Mouse (Mus musculus) 3134 (cell line): Measurements from ENCODE around the gene Dnah5.
"Not testable (repeated sequence)": the region's sequence is repeated elsewhere in the genome, so short reads cannot be mapped to it uniquely, and the experiment has no call there.

Source experiments
- DNase-seq: peaks from one replicate; pipeline ENCODE4 v3.0.0-alpha.2; 2011; ENCODE audit warnings: low spot score; ENCODE audit not compliant: insufficient read length; ENCODE audit errors: extremely low read depth

Gene Dnah5

DNA sequence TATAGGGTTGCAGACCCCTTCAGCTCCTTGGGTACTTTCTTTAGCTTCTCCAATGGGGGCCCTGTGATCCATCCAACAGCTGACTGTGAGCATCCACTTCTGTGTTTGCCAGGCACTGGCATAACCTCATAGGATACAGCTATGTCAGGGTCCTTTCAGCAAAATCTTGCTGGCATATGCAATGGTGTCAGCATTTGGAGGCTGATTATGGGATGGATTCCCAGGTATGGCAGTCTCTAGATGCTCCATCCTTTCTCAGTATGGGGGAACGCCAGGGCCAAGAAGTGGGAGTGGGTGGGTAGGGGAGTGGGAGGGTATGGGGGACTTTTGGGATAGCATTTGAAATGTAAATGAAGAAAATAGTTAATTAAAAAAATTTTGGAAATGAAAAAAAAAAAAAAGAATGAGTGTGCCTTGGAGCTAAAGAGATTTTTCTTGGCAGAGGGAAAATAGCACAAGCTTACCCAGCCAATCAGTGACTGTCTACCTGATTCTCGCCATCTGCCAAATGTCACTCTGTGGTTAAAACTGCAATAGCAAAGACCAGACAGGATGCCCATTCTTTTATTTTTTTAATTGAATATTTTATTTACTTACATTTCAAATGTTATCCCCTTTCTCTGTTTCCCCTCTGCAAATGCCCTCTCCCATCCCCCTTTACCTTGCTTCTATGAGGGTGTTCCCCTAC lies 257.7 kb downstream of the Dnah5 start:
- DNase-seq: not testable (repeated sequence)

DNA sequence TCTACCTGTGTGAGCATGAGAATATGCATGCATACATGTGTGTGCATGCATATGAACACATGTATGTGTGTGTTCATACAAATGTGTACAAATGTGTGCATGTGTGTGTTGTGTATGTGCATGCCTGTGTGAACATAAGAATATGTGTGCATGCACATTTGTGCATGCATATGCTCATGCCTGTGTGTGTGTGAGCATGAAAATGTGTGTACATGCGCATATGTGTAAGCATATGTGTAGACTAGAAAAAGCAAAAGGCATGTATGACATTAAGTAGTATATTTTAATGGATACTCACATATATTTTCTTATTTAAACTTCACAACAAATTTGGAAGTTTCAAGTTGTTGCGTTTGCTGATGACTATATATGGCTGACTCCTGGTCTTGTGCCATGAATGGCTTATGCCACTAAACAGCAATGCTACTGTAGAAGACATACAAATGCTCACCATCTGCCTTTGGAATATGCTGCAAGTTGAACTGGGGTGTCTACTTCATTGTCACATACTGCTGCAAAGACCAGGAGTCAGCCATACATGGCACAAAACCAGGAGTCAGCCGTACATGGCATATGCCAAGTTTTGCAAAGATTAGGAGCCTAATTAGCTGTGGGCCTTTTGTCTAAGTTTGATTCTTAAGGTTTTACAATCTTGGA lies 263.2 kb downstream of the Dnah5 start:
- DNase-seq: no peak

DNA sequence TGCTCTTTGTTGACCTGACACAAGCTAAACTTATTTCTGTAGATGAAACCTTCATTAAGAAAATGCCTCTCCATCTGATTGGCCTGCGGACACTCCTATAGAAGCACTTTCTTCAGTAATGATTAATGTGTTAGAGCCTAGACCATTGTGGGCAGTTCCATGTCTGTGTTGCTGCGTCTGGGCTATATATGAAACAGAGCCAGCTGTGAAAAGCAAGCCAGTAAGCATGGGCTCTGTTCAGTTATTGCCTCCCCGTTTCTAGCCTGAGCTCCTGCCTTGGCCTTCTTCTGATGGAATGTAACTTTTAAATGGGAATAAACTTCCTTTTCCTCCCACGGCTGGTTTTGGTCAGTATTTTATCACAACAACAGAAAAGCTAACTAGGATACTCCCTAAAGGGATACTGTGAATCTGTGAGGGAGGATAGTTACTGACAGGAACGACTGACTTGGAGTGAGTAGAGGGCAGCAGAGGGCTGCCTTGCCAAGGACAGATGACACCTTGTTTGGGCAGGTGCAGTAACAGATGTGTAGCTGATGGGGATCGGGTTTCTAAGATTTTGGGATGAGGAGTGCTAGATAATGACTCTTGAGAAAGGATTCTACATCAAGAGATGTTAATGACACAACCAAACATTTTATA lies 270.3 kb downstream of the Dnah5 start:
- no peak for DNase-seq

DNA sequence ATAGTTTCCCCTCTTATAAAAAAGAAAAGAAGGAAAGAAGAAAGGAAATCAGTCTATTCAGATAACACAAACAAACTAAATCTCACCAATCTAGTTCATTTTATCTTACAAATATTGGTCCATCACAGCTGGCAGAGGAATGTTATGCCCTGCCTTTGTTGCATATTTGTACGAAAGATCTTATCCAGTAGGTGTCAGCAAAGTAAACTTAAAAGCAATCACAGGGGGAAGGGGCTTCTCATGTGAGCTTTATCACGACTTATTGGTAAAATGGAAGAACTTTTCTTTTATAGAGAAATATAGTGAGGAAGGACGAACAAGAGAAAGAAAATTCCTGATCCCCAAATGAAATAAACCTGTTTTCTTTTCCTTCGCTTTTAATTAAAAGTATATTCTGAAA lies 299.3 kb downstream of the Dnah5 start:
- no peak for DNase-seq

DNA sequence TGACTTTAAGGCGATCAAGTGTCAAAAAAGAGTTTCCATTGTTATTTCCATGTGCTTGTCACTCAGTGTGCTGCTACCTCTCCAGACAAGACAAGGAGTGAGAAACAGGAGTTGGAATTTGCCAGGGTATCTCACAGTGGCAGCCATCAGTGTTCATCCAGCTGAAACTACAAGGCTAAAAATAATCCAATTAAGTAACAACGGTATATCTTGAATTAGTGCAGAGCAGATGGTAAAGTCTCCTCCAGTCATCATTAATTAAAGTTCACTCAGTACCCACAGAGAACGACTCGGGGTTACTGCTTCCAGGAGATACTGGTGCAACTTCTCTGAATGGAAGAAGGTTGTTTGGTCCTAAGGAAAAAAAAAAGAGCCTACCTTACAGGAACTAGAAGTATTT lies 311.6 kb downstream of the Dnah5 start:
- no peak for DNase-seq
